Mouse (Mus musculus): ENCODE measurements around the gene Zdhhc9.

Gene Zdhhc9

DNA sequence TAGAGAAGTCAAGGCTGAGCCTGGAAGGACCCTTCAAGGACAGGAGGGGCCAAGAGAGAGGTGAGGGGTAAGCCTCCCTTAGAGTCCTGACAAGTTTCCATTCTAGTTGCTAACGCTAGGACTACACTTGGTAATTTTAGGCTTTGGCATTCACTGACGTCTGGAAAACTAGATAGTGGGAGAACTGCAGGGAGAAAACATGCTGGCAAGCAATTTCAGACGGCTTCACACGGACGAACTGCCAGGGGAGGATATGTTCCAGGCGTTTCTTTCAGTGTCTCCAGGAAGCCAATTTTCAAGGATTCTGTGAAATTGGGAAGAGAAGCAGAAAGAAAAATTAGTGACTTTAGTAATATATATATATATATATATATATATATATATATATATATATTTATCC, 26.8 kb downstream of the Zdhhc9 start:
- DNase-seq (ENCODE audit: low spot score in 2 of 2) = no peak

DNA sequence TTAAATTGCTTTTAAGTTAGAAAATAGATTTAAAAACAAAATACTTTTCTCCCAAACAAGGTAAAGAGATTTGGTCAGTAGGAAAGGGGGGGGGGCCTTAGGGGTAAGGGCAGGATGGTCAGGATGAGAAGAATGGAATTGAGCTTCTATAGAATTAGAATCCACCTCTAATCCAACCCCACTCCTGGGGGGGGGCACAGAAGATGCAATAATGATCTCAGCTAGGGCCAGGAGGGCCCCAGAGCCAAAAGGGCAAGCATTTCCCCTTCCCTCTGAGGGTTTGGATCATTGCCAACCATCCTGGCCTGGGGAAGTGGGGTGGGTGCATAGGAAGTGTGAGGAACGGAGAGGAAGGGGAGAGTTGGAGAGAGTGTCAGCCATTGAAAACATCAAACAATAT, 38.3 kb downstream of the Zdhhc9 start:
- DNase-seq (ENCODE audit: low spot score in 2 of 2) = no peak

DNA sequence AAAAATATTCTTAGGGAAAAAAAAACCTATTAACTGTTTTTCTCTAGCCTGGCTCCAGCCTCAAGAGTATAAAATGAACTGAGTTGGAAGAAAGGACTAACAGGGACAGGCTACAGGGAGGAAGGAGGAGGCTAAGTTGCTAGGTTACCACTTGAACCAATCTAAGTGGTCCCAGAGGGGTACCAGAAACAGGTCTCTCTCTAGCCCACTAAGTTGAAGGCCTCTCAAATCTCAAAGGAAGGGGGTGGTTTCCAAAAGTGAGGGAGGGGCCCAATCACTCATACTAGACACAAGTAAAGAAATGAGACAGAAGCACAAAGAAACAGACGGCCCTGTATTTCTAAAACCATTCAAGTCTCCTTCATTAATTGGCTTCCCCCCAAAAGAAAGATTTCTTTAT, 38.8 kb downstream of the Zdhhc9 start:
- no peak for DNase-seq (ENCODE audit: low spot score in 2 of 2)

DNA sequence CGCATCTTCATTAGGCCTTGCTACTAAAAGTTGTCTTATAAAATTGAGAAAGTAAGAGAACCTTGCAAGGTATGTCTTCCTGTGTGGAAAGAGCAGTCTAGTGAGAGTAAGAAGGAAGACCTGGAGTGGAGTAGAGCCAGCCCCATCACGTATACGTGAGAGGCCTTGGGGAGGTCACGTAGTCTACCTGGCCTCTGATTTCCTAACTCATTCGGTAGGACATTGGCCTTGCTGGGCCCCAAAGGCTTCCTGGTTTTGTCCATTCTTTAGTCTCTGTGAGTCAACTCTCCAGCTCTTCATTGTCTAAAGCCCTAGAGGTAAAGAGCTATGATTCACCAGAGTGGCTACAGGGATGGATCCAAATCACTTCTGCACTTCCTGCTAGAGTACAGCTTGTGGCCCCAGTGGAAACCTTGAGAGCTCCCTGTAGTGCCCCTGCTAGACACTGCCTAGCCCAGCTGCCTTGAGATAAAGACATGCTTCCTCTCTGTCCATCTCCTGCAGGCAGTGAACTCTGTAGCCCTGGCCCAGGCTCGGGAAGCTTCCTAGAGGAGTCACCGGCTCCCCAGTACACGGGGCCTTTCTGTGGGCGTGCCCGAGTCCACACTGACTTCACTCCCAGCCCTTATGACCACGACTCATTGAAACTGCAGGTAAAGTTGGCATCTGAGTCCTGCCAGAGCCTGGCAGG, 50.3 kb downstream of the Zdhhc9 start:
- no peak for DNase-seq (ENCODE audit: low spot score in 2 of 2)

DNA sequence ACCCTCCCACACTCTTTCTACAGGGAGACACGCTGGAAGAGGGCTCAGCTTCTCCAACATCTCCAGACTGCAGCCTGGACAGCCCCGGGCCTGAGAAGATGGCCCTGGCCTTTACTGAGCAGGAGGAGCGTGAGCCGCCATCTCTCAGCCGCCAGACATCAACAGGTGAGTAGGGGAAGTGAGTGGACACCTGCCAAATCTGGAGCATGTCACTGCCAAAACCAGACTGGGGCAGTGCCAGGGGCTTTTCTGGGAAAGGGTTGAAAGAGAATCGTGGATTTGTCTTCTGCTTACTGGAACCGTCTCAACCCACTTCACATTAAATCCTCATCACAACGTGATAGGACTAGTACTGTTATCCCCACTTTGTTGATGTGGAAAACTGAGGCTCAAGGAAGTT, 51.3 kb downstream of the Zdhhc9 start:
- DNase-seq (ENCODE audit: low spot score in 2 of 2) = no peak

DNA sequence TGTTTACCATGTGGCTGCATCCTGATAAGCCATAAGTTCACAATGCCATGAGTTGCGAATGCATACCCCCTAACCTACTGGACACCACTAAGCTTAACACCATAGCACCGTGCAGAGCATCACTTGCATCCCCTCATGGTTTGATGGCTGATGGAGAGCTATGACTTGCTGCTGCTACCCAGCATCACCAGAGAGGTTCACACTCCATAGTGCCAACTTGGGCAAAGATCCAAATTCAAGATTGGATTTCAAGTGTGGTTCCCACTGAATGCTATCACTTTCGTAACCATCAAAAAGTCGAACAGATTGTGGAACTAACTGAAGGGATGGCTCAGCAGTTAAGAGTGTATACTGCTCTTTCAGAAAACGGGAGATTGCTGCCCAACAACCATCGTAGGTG, 53.2 kb downstream of the Zdhhc9 start:
- DNase-seq (ENCODE audit: low spot score in 2 of 2) = no peak

DNA sequence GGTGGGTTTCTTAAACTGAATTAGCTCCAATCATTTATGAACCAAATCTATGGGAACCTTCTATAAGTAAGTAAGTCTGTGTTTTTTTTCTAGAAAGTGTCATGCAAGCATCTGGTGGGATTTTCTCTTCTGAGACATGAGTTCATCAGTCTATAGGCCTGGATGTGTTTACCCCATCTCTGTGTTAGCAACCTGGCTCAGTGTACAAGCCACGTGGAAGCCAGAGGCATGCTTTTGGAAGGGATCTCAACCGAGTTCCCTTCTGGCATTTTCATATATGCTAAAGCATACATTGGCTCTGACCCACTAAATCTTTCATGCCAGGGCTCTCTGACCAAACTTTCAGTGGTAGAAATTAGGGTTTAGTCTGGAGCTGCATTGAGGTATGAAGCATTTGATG, 54.7 kb downstream of the Zdhhc9 start:
- DNase-seq (ENCODE audit: low spot score in 2 of 2) = no peak

DNA sequence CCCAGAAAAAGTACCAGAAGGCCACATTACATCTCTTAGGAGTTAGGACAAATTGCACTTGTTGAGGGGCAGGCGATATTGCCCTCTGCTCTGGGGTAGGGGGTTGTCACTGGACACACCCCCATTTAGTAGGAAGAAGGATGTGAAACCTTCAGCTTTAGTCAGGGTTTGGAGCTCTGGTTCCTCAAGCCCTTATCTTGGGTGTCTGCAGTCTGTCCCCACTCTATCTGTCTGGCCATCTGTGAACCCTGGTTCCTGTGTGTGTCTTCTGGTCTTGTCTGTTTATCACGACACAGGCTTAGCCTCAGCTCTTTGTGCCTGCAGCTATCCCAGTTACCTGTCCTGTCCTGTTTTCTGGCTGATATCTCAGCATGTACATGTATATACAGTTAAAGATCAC, 55.3 kb downstream of the Zdhhc9 start:
- no peak for DNase-seq (ENCODE audit: low spot score in 2 of 2)

DNA sequence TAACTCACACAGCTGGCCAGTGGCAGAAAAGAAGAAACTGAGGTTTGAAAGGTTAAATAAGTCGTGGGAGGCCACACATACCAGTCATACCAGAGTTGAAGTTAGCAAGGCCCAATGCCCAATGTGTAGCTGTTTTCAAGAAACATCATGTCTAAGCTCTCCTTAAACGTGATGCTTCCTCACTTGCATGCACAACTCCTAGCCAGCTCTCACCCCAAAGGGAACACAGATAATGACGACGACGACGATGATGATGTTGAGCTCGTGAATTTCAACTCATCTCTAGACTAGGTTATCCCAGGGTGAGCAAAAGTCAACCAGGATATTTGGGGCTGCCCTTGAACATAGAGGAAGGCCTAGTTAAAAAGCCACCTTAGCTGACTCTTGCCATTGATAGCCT, 56.6 kb downstream of the Zdhhc9 start:
- no peak for DNase-seq (ENCODE audit: low spot score in 2 of 2)

DNA sequence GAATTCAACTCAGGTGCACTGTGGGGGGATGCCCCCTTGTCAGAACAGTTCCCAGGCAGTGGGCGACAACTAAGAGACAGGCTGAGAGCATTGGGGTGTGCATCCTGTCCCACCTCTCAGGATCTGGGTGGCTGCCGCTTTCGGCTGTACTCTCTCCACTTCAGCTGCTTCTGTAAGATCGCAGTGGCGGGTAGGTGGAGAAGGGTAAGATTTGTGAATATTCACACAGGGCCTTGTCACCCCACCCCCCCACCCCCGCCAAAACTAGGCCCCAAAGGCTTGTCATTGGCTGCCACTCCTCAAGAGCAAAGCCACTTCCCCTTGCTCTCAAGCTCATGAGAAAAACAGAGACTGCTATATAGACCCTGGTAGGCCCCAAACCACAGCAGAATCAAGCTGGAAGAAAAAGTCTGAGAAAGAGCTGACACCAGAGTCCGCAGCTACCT, 60.9 kb downstream of the Zdhhc9 start:
- peak; percentile 59 to 75 for DNase-seq (ENCODE audit: low spot score in 2 of 2)

DNA sequence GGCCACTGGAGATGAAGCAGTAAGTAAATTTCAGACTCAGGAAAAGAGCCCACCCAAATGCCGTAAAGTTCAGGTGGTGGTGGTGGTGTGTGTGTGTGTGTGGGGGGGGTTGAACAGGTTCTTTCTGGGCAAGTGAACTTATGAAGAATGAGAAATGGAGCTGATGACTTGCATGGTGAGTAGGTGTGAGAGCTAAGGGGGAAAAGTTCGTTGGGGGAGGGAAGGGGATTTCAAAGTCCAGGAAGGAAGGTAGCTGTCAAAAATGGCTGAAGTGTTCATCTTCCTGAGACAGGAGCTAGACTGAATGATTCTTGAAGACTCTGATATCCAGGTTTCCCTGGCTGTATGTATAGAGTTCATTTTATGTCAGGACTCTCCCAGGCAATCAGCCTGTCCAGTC, 61.5 kb downstream of the Zdhhc9 start:
- DNase-seq (ENCODE audit: low spot score in 2 of 2) = no peak

DNA sequence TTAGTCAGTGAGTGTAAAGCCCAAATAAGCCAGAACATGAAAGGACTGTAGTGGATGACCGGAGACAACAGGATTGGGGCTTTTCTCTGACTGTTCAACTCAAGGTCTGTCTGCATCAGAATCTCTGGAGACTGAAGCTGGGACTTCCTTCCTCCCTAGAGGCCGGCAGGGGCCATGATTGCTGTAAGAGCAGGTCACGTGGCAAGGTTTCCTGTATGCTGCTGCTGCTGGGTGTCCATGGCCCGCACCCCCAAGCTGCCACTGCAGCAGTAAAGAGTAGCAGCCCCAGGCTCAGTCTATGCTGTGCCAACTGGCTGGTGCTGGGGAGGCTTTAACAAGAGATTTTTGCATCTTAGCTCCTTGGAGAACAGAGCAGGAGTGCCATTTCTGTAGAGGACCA, 62.4 kb downstream of the Zdhhc9 start, which contains the start of gene Sash3:
Gene Sash3, plus strand, starts transcription at position 175 of the 400 bp plus-strand sequence.
- DNase-seq (ENCODE audit: low spot score in 2 of 2) = peak; percentile 72 to 77

DNA sequence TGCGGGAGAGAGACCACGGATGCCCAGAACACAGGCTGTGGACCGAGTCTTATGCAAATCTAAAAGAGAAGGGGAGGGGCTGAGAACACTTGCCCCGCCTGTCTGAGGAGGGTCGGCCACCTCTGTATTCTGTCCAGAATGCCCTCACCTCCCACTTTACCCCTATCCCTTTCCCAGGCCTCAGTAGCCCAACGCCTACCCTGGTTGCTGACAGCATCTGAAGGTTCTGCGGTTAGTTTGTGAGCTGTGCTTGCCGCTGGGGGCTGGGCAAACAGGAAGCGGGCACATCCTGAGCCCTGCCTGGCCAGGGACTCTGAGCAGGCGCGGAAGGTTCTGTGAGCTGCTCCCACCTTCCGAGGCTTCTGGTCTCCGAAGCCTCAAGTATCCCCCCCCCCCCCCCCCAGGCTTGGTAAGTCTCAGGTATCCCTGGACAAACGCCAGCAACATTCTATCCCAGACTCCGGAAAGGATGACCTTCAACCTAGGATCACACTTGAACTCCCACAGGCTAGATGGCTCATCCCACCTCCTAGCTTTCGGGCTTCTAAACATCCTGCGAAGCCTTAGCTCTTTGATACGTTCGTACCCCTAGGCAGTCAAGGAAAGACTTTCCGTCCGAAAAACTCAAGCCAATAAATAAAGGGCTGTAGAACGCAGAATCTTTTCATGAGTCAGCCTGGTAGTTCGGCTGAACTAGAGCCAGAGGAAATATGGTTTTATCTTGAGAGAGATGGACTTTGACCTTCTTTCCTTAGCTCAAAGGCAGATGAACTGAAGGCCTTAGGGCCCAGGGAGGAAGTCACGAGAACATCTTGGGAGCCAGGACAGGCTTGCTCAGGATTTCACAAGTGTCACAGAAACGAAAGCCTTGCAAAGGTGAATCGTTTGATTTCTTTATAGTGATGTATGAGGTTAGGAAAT, 65.0 kb downstream of the Zdhhc9 start:
- DNase-seq (ENCODE audit: low spot score in 2 of 2) = peak; percentile 72 to 78

DNA sequence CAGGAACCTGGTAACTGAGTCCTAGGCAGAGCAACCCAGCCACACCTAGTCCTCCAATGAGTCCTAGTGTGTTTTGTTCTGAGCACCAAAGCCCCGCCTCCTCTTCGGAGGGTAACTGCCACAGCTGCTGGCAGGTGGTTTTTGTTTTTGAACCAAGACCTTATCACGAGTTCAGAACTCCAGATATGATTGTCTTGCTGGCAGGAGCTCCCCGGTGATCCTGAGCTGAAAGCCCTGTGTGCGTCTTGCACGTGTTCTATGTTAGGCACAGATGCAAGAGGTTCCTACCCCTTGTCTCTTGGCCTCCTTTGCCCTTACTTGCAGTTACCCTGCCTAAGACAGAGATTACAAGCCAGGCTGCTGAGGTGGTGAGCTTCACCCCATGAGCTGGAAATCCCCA, 67.2 kb downstream of the Zdhhc9 start:
- DNase-seq (ENCODE audit: low spot score in 2 of 2) = peak; percentile 69 to 82

DNA sequence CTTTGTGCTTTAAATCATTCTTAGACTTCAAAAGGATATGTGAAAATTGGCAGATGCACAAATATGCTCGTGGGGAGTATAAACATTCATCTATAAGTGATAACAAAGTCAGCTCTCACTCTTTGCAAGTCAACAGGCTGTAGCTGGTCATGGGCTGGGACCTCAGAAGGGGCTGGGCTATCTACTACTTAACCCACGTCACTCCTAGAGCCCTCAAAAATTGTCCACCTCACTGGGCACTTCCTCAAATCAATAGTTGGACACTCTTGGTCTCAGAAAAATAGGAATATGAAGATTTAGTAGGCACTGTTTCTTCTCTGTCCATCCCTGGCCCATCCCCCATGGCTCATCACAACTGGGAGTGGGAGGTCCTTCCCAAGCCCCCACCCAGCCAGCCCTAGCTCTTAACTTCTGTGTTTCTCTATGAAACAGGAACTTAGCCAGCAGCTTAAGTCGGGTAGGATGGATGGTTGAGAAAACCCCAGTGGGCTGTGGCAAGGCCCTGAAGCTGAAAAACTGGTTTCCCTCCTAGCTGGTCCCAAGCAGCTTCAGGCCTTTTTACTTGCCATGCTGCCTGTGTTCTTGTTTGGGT, 68.3 kb downstream of the Zdhhc9 start:
- DNase-seq (ENCODE audit: low spot score in 2 of 2) = peak in 1 of 2 experiments; percentile 41

DNA sequence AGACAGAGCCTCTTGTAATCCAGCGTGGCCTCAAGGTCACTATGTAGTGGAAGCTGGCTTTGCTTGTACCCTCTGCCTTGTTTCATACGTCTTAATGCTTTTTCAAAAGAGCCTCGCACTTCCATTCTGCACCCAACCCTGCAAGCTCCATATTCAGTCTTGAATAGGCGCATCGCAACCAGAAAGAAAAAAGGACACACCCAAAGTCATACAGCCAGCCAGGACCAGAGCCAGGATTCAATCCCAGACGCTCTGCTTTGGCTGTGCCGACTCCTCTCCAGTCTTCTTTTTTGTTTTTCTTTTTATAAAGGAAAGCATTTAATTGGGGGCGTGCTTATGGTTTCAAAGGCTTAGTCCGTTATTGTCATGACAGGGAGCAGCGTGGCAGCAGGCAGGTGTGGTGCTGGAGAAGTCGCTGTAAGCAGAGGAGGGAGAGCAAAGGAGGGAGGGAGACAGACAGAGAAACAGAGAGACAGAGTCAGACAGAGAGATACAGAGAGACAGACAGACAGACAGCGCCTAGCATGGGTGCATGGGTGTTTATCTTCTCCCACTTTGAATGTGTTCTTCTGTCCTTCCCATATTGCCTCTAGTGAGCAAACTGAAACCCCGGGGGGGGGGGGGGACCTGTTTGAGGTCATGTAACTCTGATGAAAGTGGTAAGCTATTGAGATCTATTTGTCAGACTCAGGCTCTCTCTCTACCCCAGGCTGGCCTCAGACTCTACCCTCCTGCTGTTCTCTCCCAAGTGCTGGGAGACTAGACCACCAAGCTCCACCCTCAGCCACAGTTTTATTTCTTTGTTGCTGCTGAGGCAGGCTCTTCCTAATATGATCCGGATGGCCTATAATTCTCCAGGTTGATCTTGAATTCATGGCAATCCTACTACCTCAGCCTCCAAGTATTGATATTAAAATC, 69.1 kb downstream of the Zdhhc9 start:
- peak; percentile 47 to 50 for DNase-seq (ENCODE audit: low spot score in 2 of 2)

DNA sequence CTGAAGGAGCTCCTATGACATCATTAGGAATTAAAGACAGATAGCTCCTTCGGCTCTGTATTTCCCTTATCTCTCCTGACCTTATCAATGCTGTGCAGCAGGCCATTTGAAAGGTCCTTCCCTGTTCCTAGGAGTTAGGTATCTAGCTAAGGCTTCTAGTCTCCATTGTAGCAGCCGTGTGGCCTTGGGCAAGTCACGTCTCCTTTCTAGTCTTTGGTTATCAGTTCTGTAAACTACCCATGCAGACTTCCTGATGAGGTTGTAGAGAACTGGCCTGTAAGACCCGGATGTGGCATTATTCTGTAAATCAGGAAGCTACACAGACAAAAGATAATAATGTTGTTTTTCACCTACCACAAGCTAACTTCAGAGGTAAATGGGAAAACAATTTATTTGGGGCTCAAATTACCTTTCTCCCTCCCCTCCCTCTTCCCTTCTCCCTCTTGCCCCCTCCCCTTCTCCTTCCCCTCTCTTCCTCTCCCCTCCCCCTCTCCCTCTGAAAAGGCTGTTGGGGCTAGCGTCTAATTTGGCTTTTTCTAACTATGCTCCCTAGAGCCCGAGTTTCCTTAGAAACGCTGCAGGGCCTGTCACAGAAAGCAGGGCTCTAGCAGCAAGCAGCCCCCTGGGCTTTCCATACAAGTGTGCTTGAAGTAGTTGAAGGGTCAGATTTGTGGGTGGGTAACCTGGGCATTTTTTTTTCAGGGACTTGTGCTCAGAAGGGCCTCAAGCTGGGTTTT, 70.0 kb downstream of the Zdhhc9 start:
- no peak for DNase-seq (ENCODE audit: low spot score in 2 of 2)

DNA sequence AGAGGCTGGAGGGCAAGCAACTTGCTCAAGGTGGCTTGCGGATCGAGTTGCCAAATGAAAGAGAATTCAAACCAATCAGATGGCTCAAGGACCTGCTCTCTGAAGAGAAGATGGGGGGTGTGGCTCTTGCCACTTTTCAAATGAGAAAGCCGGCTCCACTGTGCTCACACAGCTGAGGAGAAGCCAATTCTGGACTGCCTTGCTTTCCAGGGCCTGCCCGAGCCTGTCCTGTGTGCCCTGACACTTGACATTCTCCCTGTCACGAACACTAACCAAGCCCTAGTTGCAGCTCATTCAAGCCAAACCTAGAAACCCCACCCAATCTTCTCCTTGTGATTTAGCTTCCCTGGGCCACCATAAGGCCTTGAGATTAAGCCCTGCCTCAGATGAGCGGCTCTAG, 70.7 kb downstream of the Zdhhc9 start:
- DNase-seq (ENCODE audit: low spot score in 2 of 2) = peak; percentile 42 to 44

DNA sequence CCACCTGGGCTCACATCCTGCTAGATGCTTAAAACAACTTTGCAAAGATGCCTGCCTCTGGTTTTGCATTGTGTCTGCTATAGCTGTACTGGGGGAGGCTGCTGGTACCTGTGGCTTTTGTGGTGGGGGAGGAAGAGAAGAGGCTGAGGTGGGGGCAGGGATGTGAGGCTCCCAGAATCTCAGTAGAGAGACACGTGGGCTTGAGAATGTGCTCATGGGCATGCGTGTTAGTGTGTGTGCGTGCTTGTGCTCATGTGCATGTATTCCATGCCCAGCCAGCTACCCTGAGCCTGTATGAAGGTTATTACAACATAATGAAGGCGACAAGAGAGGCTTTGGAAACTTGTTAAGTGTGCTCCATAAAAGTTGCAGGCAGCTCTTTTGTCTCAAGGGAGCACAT, 71.7 kb downstream of the Zdhhc9 start:
- peak; percentile 71 to 86 for DNase-seq (ENCODE audit: low spot score in 2 of 2)

DNA sequence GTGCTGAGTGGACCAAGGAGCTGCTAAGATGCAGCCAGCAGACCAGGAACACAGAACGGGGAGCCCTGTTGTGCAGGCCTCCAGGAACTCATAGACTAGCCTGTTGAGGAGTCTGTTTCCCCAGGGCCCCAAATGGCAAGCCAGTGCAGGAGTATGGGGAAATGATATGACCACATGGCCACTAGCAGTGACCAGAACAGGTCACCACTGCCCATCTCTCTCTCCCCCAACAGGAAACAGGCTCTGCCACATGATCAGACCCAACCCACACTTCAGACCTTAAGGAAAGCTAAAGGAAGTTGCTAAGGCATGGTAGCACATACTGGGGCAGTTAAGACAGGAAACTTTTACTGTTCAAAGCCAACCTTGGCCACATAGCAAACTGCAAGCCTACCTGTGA, 79.5 kb downstream of the Zdhhc9 start:
- no peak for DNase-seq (ENCODE audit: low spot score in 2 of 2)

Data from thymus, postnatal 10 days (tissue).